8 mouse cellular contexts compared by ENCODE assay signal in genomic region chr8:3514681-3515247, GRCm38 (mm10). TPM values are rescaled to one million over a fixed set of nuclear protein-coding genes. Genes with fewer than 3 reads are reported as not detected.
A peak's percentile ranks its signal among the peaks of the same experiment; 100 is the strongest.
DNase-seq lines count a peak whose midpoint lies in the region; ATAC-seq and TF ChIP-seq lines count a peak whose summit lies in the region.

No protein-coding gene starts in this region.

- TF ChIP-seq CTCF in layer of hippocampus, adult 2 months (conservative IDR thresholded peaks at IDR 0.05), result no peak

- peak overlapping the region; percentile 92 for H3K4me3 ChIP-seq in layer of hippocampus, adult 2 months
- peak overlapping the region; percentile 67 for H3K4me3 ChIP-seq in embryonic facial prominence, embryonic 13.5 days
- H3K4me3 ChIP-seq in neural tube, embryonic 11.5 days (ENCODE audit: low read depth, low read length), result peak overlapping the region; percentile 54

- H3K27me3 ChIP-seq in embryonic facial prominence, embryonic 13.5 days, result no peaks in the 10 kb centered on the region
- H3K27me3 ChIP-seq in neural tube, embryonic 11.5 days (ENCODE audit: control insufficient read depth, insufficient read depth, low read length), result no peaks in the 10 kb centered on the region

- H3K4me1 ChIP-seq in embryonic facial prominence, embryonic 13.5 days, result peaks cover 13% of the 10 kb centered on the region; the same call in 1 of the 2 replicates
- no peaks in the 10 kb centered on the region for H3K4me1 ChIP-seq in neural tube, embryonic 11.5 days (ENCODE audit: control insufficient read depth, insufficient read depth, low read length)

- no peak for DNase-seq in layer of hippocampus, adult 2 months (ENCODE audit: low spot score in 2 of 2)
- no peak for DNase-seq in layer of hippocampus, postnatal 14 days (ENCODE audit: low spot score in 2 of 2)
- peak; percentile 38 for DNase-seq in kidney, adult 9 months
- no peak for DNase-seq in neural tube, embryonic 11.5 days (ENCODE audit: low spot score)
- DNase-seq in urinary bladder, postnatal 10 days (ENCODE audit: low spot score), result no peak
- no peak for DNase-seq in layer of hippocampus, adult 9-11 months
- no peak for DNase-seq in frontal cortex, postnatal 14 days (ENCODE audit: low spot score in 2 of 2)

- peak overlapping the region; percentile 95 for H3K4me2 ChIP-seq in embryonic facial prominence, embryonic 13.5 days
- H3K4me2 ChIP-seq in neural tube, embryonic 11.5 days (ENCODE audit: low read depth), result peak overlapping the region; percentile 98

- ATAC-seq in embryonic facial prominence, embryonic 13.5 days (ENCODE audit: insufficient number of reproducible peaks, insufficient read depth, low FRiP score, low TSS enrichment, low read depth), result no peak
- no peak for ATAC-seq in neural tube, embryonic 11.5 days (ENCODE audit: insufficient read depth, low FRiP score, low TSS enrichment)

- peak overlapping the region; percentile 96 for H3K27ac ChIP-seq in layer of hippocampus, adult 2 months
- peak overlapping the region; percentile 85 for H3K27ac ChIP-seq in embryonic facial prominence, embryonic 13.5 days
- no peak overlapping the region for H3K27ac ChIP-seq in neural tube, embryonic 11.5 days (ENCODE audit: low read depth, low read length)

- H3K9ac ChIP-seq in embryonic facial prominence, embryonic 13.5 days, result peak overlapping the region; percentile 75; the same call in 1 of the 2 replicates
- H3K9ac ChIP-seq in neural tube, embryonic 11.5 days (ENCODE audit: low read length), result peak overlapping the region; percentile 48; the same call in 1 of the 2 replicates

- WGBS in embryonic facial prominence, embryonic 13.5 days, result 22% methylated on average over 13 of the region's 13 CpGs
- WGBS in neural tube, embryonic 11.5 days, result 40% methylated on average over 13 of the region's 13 CpGs

- H3K9me3 ChIP-seq in embryonic facial prominence, embryonic 13.5 days, result no peaks in the 10 kb centered on the region
- H3K9me3 ChIP-seq in neural tube, embryonic 11.5 days (ENCODE audit: control insufficient read depth, low read length), result no peaks in the 10 kb centered on the region

- H3K36me3 ChIP-seq in embryonic facial prominence, embryonic 13.5 days, result peaks cover 44% of the 10 kb centered on the region
- H3K36me3 ChIP-seq in neural tube, embryonic 11.5 days (ENCODE audit: control insufficient read depth, insufficient read depth, low read length), result peaks cover 3% of the 10 kb centered on the region

RNA-seq across cellular contexts. Expression of gene Pnpla6, which starts 0.4 kb away (rescaled TPM):
- total RNA-seq in layer of hippocampus, adult 2 months (2021), result 10 to 100 TPM; 79.4 to 82.1 TPM
- 10 to 100 TPM; 64.8 to 71.0 TPM for total RNA-seq in layer of hippocampus, postnatal 14 days (2021)
- polyA plus RNA-seq in embryonic facial prominence, embryonic 13.5 days (2015; fragmentation: Nextera tagmentation; extraction: Ambion mirVana), result 26.5 and 31.0 TPM in 2 replicates
- polyA plus RNA-seq in neural tube, embryonic 11.5 days (2014; fragmentation: Nextera tagmentation; extraction: Ambion mirVana), result 17.9 and 20.7 TPM in 2 replicates

RNA-seq across cellular contexts. Expression of gene Mcoln1, which starts 14.5 kb away (rescaled TPM):
- total RNA-seq in layer of hippocampus, adult 2 months (2021), result 10 to 100 TPM; 82.4 to 85.4 TPM
- total RNA-seq in layer of hippocampus, postnatal 14 days (2021), result 10 to 100 TPM; 63.3 to 77.4 TPM
- polyA plus RNA-seq in embryonic facial prominence, embryonic 13.5 days (2015; fragmentation: Nextera tagmentation; extraction: Ambion mirVana), result 58.3 and 59.9 TPM in 2 replicates
- 50.3 and 56.0 TPM in 2 replicates for polyA plus RNA-seq in neural tube, embryonic 11.5 days (2014; fragmentation: Nextera tagmentation; extraction: Ambion mirVana)

RNA-seq across cellular contexts. Expression of gene Zfp358, which starts 21.8 kb away (rescaled TPM):
- total RNA-seq in layer of hippocampus, adult 2 months (2021), result 10 to 100 TPM; 27.9 to 29.9 TPM
- 10 to 100 TPM; 25.3 to 27.4 TPM for total RNA-seq in layer of hippocampus, postnatal 14 days (2021)
- 52.0 and 53.9 TPM in 2 replicates for polyA plus RNA-seq in embryonic facial prominence, embryonic 13.5 days (2015; fragmentation: Nextera tagmentation; extraction: Ambion mirVana)
- polyA plus RNA-seq in neural tube, embryonic 11.5 days (2014; fragmentation: Nextera tagmentation; extraction: Ambion mirVana), result 29.9 and 36.8 TPM in 2 replicates

RNA-seq across cellular contexts. Expression of gene Tex45, which starts 44.1 kb away (rescaled TPM):
- under 1 TPM; 0.23 to 0.54 TPM for total RNA-seq in layer of hippocampus, adult 2 months (2021)
- total RNA-seq in layer of hippocampus, postnatal 14 days (2021), result under 1 TPM in 1 of 2 experiments, not detected in 1; 0.28 TPM
- polyA plus RNA-seq in embryonic facial prominence, embryonic 13.5 days (2015; fragmentation: Nextera tagmentation; extraction: Ambion mirVana), result 0.18 TPM in 1 of 2 replicates, not detected in the other
- 0.20 TPM in 1 of 2 replicates, not detected in the other for polyA plus RNA-seq in neural tube, embryonic 11.5 days (2014; fragmentation: Nextera tagmentation; extraction: Ambion mirVana)

RNA-seq across cellular contexts. Expression of gene Pex11g, which starts 47.3 kb away (rescaled TPM):
- under 1 TPM; 0.32 to 0.95 TPM for total RNA-seq in layer of hippocampus, adult 2 months (2021)
- total RNA-seq in layer of hippocampus, postnatal 14 days (2021), result 1 to 10 TPM in 1 of 2 experiments, under 1 TPM in 1; 0.91 to 1.8 TPM
- polyA plus RNA-seq in embryonic facial prominence, embryonic 13.5 days (2015; fragmentation: Nextera tagmentation; extraction: Ambion mirVana), result 4.5 and 5.2 TPM in 2 replicates
- 2.9 TPM in 2 replicates for polyA plus RNA-seq in neural tube, embryonic 11.5 days (2014; fragmentation: Nextera tagmentation; extraction: Ambion mirVana)
